Mouse (Mus musculus) small intestine, adult 2 months (tissue): Measurements from ENCODE around the gene Gtpbp6.
"Not testable (repeated sequence)": the region's sequence is repeated elsewhere in the genome, so short reads cannot be mapped to it uniquely, and the experiment has no call there.

Experiments
- CTCF ChIP-seq: fragments of 200-500 bp; IDR thresholded peaks from 2 replicates; pipeline ENCODE4 v1.5.1; 2012; ENCODE audit warnings: low read depth, mild to moderate bottlenecking, control low read depth, inconsistent platforms, low read length, moderate library complexity, mixed read lengths; ENCODE audit not compliant: insufficient replicate concordance, insufficient read length; ENCODE audit errors: extremely low read depth
- POLR2A ChIP-seq: fragments of 200-500 bp; IDR thresholded peaks from 2 replicates; pipeline ENCODE4 v1.6.1; 2012; ENCODE audit warnings: low read depth, mild to moderate bottlenecking, control low read depth, inconsistent platforms, low read length, moderate library complexity

- TF ChIP-seq POLR2A, CTCF: not testable (repeated sequence)
Observed at GRCm38 (mm10) chr5:110122380-110122779, 14.4 kb upstream of the Gtpbp6 start.
